Mouse (Mus musculus): ENCODE data around the gene Reps1. TPM values are rescaled to one million over a fixed set of nuclear protein-coding genes. Genes with fewer than 3 reads are reported as not detected.

The Reps1 gene
- total RNA-seq, 2 experiments from 2014 or later: 57.7 to 63.3 TPM

GRCm38 (mm10) chr10:18059807-18060206, 4.1 kb downstream of the Reps1 start:
- no peak for DNase-seq (ENCODE audit: low spot score in 2 of 2)
- intact Hi-C loops (cut with DNase I): loop anchor here (5.0 to 10.0 kb wide), 2 partner anchors 42 to 325 kb away; no protein-coding TSS in a partner anchor

GRCm38 (mm10) chr10:18060778-18061177, 5.1 kb downstream of the Reps1 start:
- no peak for DNase-seq (ENCODE audit: low spot score in 2 of 2)
- intact Hi-C loops (cut with DNase I): no loop called here

- intact Hi-C loops (cut with DNase I): no loop called here
- no peak for DNase-seq (ENCODE audit: low spot score in 2 of 2)
Measured at GRCm38 (mm10) chr10:18061533-18061932, 5.9 kb downstream of the Reps1 start.

- intact Hi-C loops (cut with DNase I): no loop called here
- no peak for DNase-seq (ENCODE audit: low spot score in 2 of 2)
Measured at GRCm38 (mm10) chr10:18064606-18065228, 9.1 kb downstream of the Reps1 start.

GRCm38 (mm10) chr10:18066031-18066439, 10.4 kb downstream of the Reps1 start:
- no peak for DNase-seq (ENCODE audit: low spot score in 2 of 2)
- intact Hi-C loops (cut with DNase I): no loop called here

GRCm38 (mm10) chr10:18067761-18068446, 12.2 kb downstream of the Reps1 start:
- intact Hi-C loops (cut with DNase I): no loop called here
- DNase-seq (ENCODE audit: low spot score in 2 of 2): no peak

GRCm38 (mm10) chr10:18068880-18069279, 13.2 kb downstream of the Reps1 start:
- intact Hi-C loops (cut with DNase I): no loop called here

GRCm38 (mm10) chr10:18069576-18069975, 13.9 kb downstream of the Reps1 start:
- no peak for DNase-seq (ENCODE audit: low spot score in 2 of 2)
- intact Hi-C loops (cut with DNase I): no loop called here

More at GRCm38 (mm10) chr10:18068880-18069279, 13.2 kb downstream of the Reps1 start:
- DNase-seq (ENCODE audit: low spot score in 2 of 2): no peak

- intact Hi-C loops (cut with DNase I): no loop called here
Measured at GRCm38 (mm10) chr10:18070144-18070543, 14.5 kb downstream of the Reps1 start.

GRCm38 (mm10) chr10:18070616-18071015, 15.0 kb downstream of the Reps1 start:
- no peak for DNase-seq (ENCODE audit: low spot score in 2 of 2)
- intact Hi-C loops (cut with DNase I): no loop called here

More at GRCm38 (mm10) chr10:18070144-18070543, 14.5 kb downstream of the Reps1 start:
- DNase-seq (ENCODE audit: low spot score in 2 of 2): peak; percentile 61 to 74

GRCm38 (mm10) chr10:18072871-18073270, 17.2 kb downstream of the Reps1 start:
- no peak for DNase-seq (ENCODE audit: low spot score in 2 of 2)
- intact Hi-C loops (cut with DNase I): no loop called here

GRCm38 (mm10) chr10:18074383-18075075, 18.9 kb downstream of the Reps1 start:
- no peak for DNase-seq (ENCODE audit: low spot score in 2 of 2)
- intact Hi-C loops (cut with DNase I): no loop called here

GRCm38 (mm10) chr10:18075845-18076244, 20.2 kb downstream of the Reps1 start:
- DNase-seq (ENCODE audit: low spot score in 2 of 2): no peak
- intact Hi-C loops (cut with DNase I): no loop called here

GRCm38 (mm10) chr10:18081536-18081935, 25.9 kb downstream of the Reps1 start:
- intact Hi-C loops (cut with DNase I): no loop called here
- no peak for DNase-seq (ENCODE audit: low spot score in 2 of 2)

- intact Hi-C loops (cut with DNase I): no loop called here
Measured at GRCm38 (mm10) chr10:18082772-18083171, 27.1 kb downstream of the Reps1 start.

GRCm38 (mm10) chr10:18090691-18091090, 35.0 kb downstream of the Reps1 start:
- intact Hi-C loops (cut with DNase I): no loop called here
- no peak for DNase-seq (ENCODE audit: low spot score in 2 of 2)

More at GRCm38 (mm10) chr10:18082772-18083171, 27.1 kb downstream of the Reps1 start:
- no peak for DNase-seq (ENCODE audit: low spot score in 2 of 2)

GRCm38 (mm10) chr10:18102166-18102565, 46.5 kb downstream of the Reps1 start:
- intact Hi-C loops (cut with DNase I): loop anchor here (5.0 kb wide), 1 partner anchor 45 kb away; the partner anchor contains the start of gene Reps1
- DNase-seq (ENCODE audit: low spot score in 2 of 2): no peak

GRCm38 (mm10) chr10:18107471-18107870, 51.8 kb downstream of the Reps1 start:
- intact Hi-C loops (cut with DNase I): no loop called here
- DNase-seq (ENCODE audit: low spot score in 2 of 2): no peak

GRCm38 (mm10) chr10:18110940-18111339, 55.3 kb downstream of the Reps1 start:
- intact Hi-C loops (cut with DNase I): no loop called here
- DNase-seq (ENCODE audit: low spot score in 2 of 2): no peak

- intact Hi-C loops (cut with DNase I): no loop called here
- DNase-seq (ENCODE audit: low spot score in 2 of 2): no peak
Measured at GRCm38 (mm10) chr10:18113473-18114093, 57.9 kb downstream of the Reps1 start.
